29 mouse cellular contexts compared by ENCODE assay signal in the genomic region with DNA sequence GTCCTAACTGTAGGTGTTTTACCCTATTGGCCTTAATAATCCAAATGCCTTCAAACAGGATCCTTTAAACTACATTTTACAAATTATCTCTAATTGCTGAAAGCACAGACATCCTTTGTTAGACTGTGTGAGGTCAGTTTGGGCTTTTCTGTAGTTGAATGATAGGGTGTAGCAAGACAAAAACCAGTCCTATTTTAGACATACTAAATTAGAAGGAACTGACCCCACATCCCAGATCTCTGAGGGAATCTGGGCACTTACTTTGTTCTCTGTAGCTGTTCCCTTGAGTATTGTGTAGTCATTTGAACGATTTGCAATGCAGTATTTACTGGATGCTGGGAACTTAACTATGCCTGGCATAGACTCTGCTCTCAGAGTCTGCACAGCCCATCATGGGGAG. TPM values are rescaled to one million over a fixed set of nuclear protein-coding genes. Genes with fewer than 3 reads are reported as not detected.
DNase-seq lines count a peak whose midpoint lies in the region; ATAC-seq lines count a peak whose summit lies in the region.
"Had no signal": no experiment of that assay in that cellular context is flagged by ENCODE, and none has a peak within 500 bp of the region (broad histone marks: within the 10 kb centered on the region; RNA-seq: fewer than 3 reads in every experiment).

No protein-coding gene starts in this region.

- H3K27ac ChIP-seq in limb, embryonic 11.5 days (replicated peaks; ENCODE audit: low read depth, low read length) = no peak overlapping the region
- H3K27ac ChIP-seq in limb, embryonic 10.5 days = no peak overlapping the region
- peak overlapping the region; percentile 24; the same call in 1 of the 2 replicates for H3K27ac ChIP-seq in embryonic facial prominence, embryonic 10.5 days (replicated peaks)
- 0 out of 2 replicates have a peak overlapping the region, but pooled peaks have one; percentile 39 for H3K27ac ChIP-seq in embryonic facial prominence, embryonic 14.5 days (replicated peaks; ENCODE audit: low read depth, low read length)
- H3K27ac ChIP-seq: forebrain, embryonic 13.5 days; forebrain, embryonic 15.5 days had no signal

- H3K9me3 ChIP-seq in limb, embryonic 11.5 days (ENCODE audit: control insufficient read depth, low read length) = no peaks in the 10 kb centered on the region
- no peaks in the 10 kb centered on the region for H3K9me3 ChIP-seq in limb, embryonic 10.5 days (replicated peaks)
- no peaks in the 10 kb centered on the region for H3K9me3 ChIP-seq in embryonic facial prominence, embryonic 10.5 days
- no peaks in the 10 kb centered on the region for H3K9me3 ChIP-seq in embryonic facial prominence, embryonic 14.5 days (ENCODE audit: control insufficient read depth, low read length)
- H3K9me3 ChIP-seq: embryonic facial prominence, embryonic 12.5 days; forebrain, embryonic 13.5 days; forebrain, embryonic 15.5 days had no signal

- H3K4me1 ChIP-seq in limb, embryonic 11.5 days (ENCODE audit: control insufficient read depth, insufficient read depth, low read length) = no peaks in the 10 kb centered on the region
- H3K4me1 ChIP-seq in limb, embryonic 10.5 days = peaks cover 14% of the 10 kb centered on the region
- H3K4me1 ChIP-seq in embryonic facial prominence, embryonic 10.5 days = peaks cover 25% of the 10 kb centered on the region
- peaks cover 16% of the 10 kb centered on the region for H3K4me1 ChIP-seq in embryonic facial prominence, embryonic 14.5 days (ENCODE audit: control insufficient read depth, insufficient read depth, low read length)
- H3K4me1 ChIP-seq: forebrain, embryonic 13.5 days; forebrain, embryonic 15.5 days had no signal

- 0 out of 2 replicates have a peak, but pooled peaks have one; percentile 60 for ATAC-seq in limb, embryonic 11.5 days (ENCODE audit: insufficient number of reproducible peaks, low FRiP score, low TSS enrichment, low read depth)
- ATAC-seq in embryonic facial prominence, embryonic 14.5 days (ENCODE audit: low read depth) = no peak
- no peak for ATAC-seq in inflammation-experienced regulatory T-cells, adult 6 months
- ATAC-seq: activated CD4-positive, CD25-positive, alpha-beta regulatory T cell, adult 4 months; forebrain, embryonic 13.5 days; forebrain, embryonic 15.5 days; forebrain, postnatal 0 days; Patski had no signal

- 40% methylated on average over 1 of the region's 1 CpGs for WGBS in limb, embryonic 11.5 days
- WGBS in limb, embryonic 10.5 days = 29% methylated on average over 1 of the region's 1 CpGs
- WGBS in embryonic facial prominence, embryonic 10.5 days = 40% methylated on average over 1 of the region's 1 CpGs
- 21% methylated on average over 1 of the region's 1 CpGs for WGBS in embryonic facial prominence, embryonic 14.5 days

- no peak overlapping the region for H3K4me2 ChIP-seq in limb, embryonic 11.5 days (ENCODE audit: low read depth, severe bottlenecking)
- H3K4me2 ChIP-seq in embryonic facial prominence, embryonic 14.5 days (ENCODE audit: low read depth, low read length) = no peak overlapping the region
- H3K4me2 ChIP-seq: embryonic facial prominence, embryonic 12.5 days; forebrain, embryonic 13.5 days; forebrain, embryonic 15.5 days had no signal

- no peaks in the 10 kb centered on the region for H3K27me3 ChIP-seq in limb, embryonic 11.5 days (ENCODE audit: control insufficient read depth, insufficient read depth, low read length)
- H3K27me3 ChIP-seq in limb, embryonic 10.5 days (ENCODE audit: low read depth, poor library complexity, severe bottlenecking) = no peaks in the 10 kb centered on the region
- no peaks in the 10 kb centered on the region for H3K27me3 ChIP-seq in embryonic facial prominence, embryonic 10.5 days (replicated peaks; ENCODE audit: low read depth, poor library complexity, severe bottlenecking)
- H3K27me3 ChIP-seq in embryonic facial prominence, embryonic 14.5 days (replicated peaks; ENCODE audit: control insufficient read depth, insufficient read depth, low read length) = no peaks in the 10 kb centered on the region
- H3K27me3 ChIP-seq: embryonic facial prominence, embryonic 12.5 days; forebrain, embryonic 13.5 days; forebrain, embryonic 15.5 days; Patski had no signal

- no peak overlapping the region for H3K4me3 ChIP-seq in limb, embryonic 11.5 days (ENCODE audit: low read depth, low read length)
- no peak overlapping the region for H3K4me3 ChIP-seq in limb, embryonic 10.5 days
- H3K4me3 ChIP-seq in embryonic facial prominence, embryonic 10.5 days = no peak overlapping the region
- no peak overlapping the region for H3K4me3 ChIP-seq in embryonic facial prominence, embryonic 14.5 days (ENCODE audit: low read depth, low read length)
- H3K4me3 ChIP-seq: embryonic facial prominence, embryonic 12.5 days; forebrain, embryonic 13.5 days; forebrain, embryonic 15.5 days had no signal

- DNase-seq in limb, embryonic 11.5 days (ENCODE audit: low spot score) = no peak
- no peak for DNase-seq in limb, embryonic 10.5 days (ENCODE audit: low spot score)
- no peak for DNase-seq in embryonic facial prominence, embryonic 10.5 days (ENCODE audit: low spot score)
- DNase-seq in embryonic facial prominence, embryonic 14.5 days (ENCODE audit: low spot score) = no peak
- peak; percentile 33 for DNase-seq in hindlimb bud, embryonic 11.5 days (ENCODE audit: extremely low spot score, low read depth, low spot score)
- no peak for DNase-seq in cerebellum, postnatal 36 days
- no peak for DNase-seq in layer of hippocampus, adult 18-20 months (ENCODE audit: low spot score in 2 of 2)
- DNase-seq: adrenal gland, adult 8-10 months; adrenal gland, postnatal 14 days; adrenal gland, postnatal 36 days; cerebellum, adult 11-12 months; cerebellum, adult 2 months; cerebellum, adult 9-10 months; cerebellum, postnatal 10 days; cerebellum, postnatal 25 days; forebrain, postnatal 0 days had no signal

- no peak overlapping the region for H3K9ac ChIP-seq in limb, embryonic 11.5 days (ENCODE audit: low read length)
- no peak overlapping the region for H3K9ac ChIP-seq in embryonic facial prominence, embryonic 14.5 days (ENCODE audit: low read depth, low read length)
- H3K9ac ChIP-seq: embryonic facial prominence, embryonic 12.5 days; forebrain, embryonic 13.5 days; forebrain, embryonic 15.5 days; forebrain, postnatal 0 days had no signal

- no peaks in the 10 kb centered on the region for H3K36me3 ChIP-seq in limb, embryonic 11.5 days (ENCODE audit: control insufficient read depth, insufficient read depth, low read length)
- no peaks in the 10 kb centered on the region for H3K36me3 ChIP-seq in limb, embryonic 10.5 days
- no peaks in the 10 kb centered on the region for H3K36me3 ChIP-seq in embryonic facial prominence, embryonic 10.5 days (replicated peaks)
- H3K36me3 ChIP-seq in embryonic facial prominence, embryonic 14.5 days (ENCODE audit: control insufficient read depth, insufficient read depth, low read length) = no peaks in the 10 kb centered on the region
- H3K36me3 ChIP-seq: embryonic facial prominence, embryonic 12.5 days; forebrain, embryonic 15.5 days had no signal

RNA-seq across cellular contexts. Expression of a gene that starts 26.9 kb away (rescaled TPM):
- polyA plus RNA-seq in limb, embryonic 11.5 days (2014; fragmentation: Nextera tagmentation; extraction: Ambion mirVana) = not detected in 2 replicates
- not detected in 2 replicates for polyA plus RNA-seq in limb, embryonic 10.5 days (2016; fragmentation: Nextera tagmentation; extraction: Ambion mirVana)
- polyA plus RNA-seq in embryonic facial prominence, embryonic 10.5 days (2016; fragmentation: Nextera tagmentation; extraction: Ambion mirVana) = not detected in 2 replicates
- polyA plus RNA-seq in embryonic facial prominence, embryonic 14.5 days (2014; fragmentation: Nextera tagmentation; extraction: Ambion mirVana) = not detected in 2 replicates
- not detected for total RNA-seq in layer of hippocampus, adult 18-20 months (2021)
- not detected for polyA plus RNA-seq in inflammation-experienced regulatory T-cells, adult 6 months (2017; shearing (Covaris generic))
- total RNA-seq: adrenal gland, adult 18-20 months; adrenal gland, adult 8-10 months; adrenal gland, postnatal 14 days; adrenal gland, postnatal 36 days; common myeloid progenitor, adult 5-6 weeks; ES-E14; forebrain, postnatal 0 days; MEL had no signal
- polyA plus RNA-seq: activated CD4-positive, CD25-positive, alpha-beta regulatory T cell, adult 4 months; C2C12; cerebellum, adult 2 months; forebrain, embryonic 11.5 days; forebrain, embryonic 13.5 days; forebrain, embryonic 15.5 days; forebrain, postnatal 0 days; frontal cortex, adult 2 months; Patski had no signal

RNA-seq across cellular contexts. Expression of a gene that starts 56.8 kb away (rescaled TPM):
- 18.3 and 18.8 TPM in 2 replicates for polyA plus RNA-seq in limb, embryonic 11.5 days (2014; fragmentation: Nextera tagmentation; extraction: Ambion mirVana)
- polyA plus RNA-seq in limb, embryonic 10.5 days (2016; fragmentation: Nextera tagmentation; extraction: Ambion mirVana) = 22.0 and 24.9 TPM in 2 replicates
- polyA plus RNA-seq in embryonic facial prominence, embryonic 10.5 days (2016; fragmentation: Nextera tagmentation; extraction: Ambion mirVana) = 21.5 and 24.0 TPM in 2 replicates
- polyA plus RNA-seq in embryonic facial prominence, embryonic 14.5 days (2014; fragmentation: Nextera tagmentation; extraction: Ambion mirVana) = 12.4 and 14.3 TPM in 2 replicates
- 1 to 10 TPM; 8.1 to 9.7 TPM for total RNA-seq in layer of hippocampus, adult 18-20 months (2021)
- under 1 TPM; 0.47 to 0.63 (median 0.57) TPM for polyA plus RNA-seq in inflammation-experienced regulatory T-cells, adult 6 months (2017; shearing (Covaris generic))
- total RNA-seq: MEL had no signal

Comparison
In these comparisons a context has a peak if more than half of its experiments do, and no peak if none do; other contexts are left out.
1. H3K27ac ChIP-seq: peak in embryonic facial prominence, embryonic 10.5 days (single experiment) and embryonic facial prominence, embryonic 14.5 days (single experiment); none in limb, embryonic 11.5 days (single experiment) and limb, embryonic 10.5 days (single experiment).